Mouse (Mus musculus) forebrain, embryonic 11.5 days (tissue): Measurements from ENCODE around the gene Galr2. TPM values are rescaled to one million over a fixed set of nuclear protein-coding genes. Genes with fewer than 3 reads are reported as not detected.

Experiments
- ATAC-seq: fragments of 200-750 bp; cut with Nextera tagmentation; replicated peaks from 2 replicates; pipeline ENCODE4 v1.8.0; 2017; ENCODE audit warnings: moderate TSS enrichment; ENCODE audit not compliant: low FRiP score
- DNase-seq: peaks from one replicate; pipeline ENCODE4 v3.0.0-alpha.2; 2017; ENCODE audit warnings: low spot score
- H3K27ac ChIP-seq: fragments of 300-500 bp; sonication (generic); 2 replicates; pipeline ENCODE4 v1.5.1; 2014; ENCODE audit warnings: low read depth, low read length
- H3K27me3 ChIP-seq: fragments of 300-500 bp; sonication (generic); 2 replicates; pipeline ENCODE4 v1.6.1; 2014; ENCODE audit warnings: mild to moderate bottlenecking, low read length, mixed read lengths; ENCODE audit not compliant: control insufficient read depth, insufficient read depth
- H3K36me3 ChIP-seq: fragments of 300-500 bp; sonication (generic); 2 replicates; pipeline ENCODE4 v1.6.1; 2014; ENCODE audit warnings: mild to moderate bottlenecking, low read length, moderate library complexity, mixed read lengths; ENCODE audit not compliant: control insufficient read depth, insufficient read depth
- H3K4me1 ChIP-seq: fragments of 300-500 bp; sonication (generic); replicated peaks from 2 replicates; pipeline ENCODE4 v1.6.1; 2014; ENCODE audit warnings: low read length, mixed read lengths; ENCODE audit not compliant: control insufficient read depth, insufficient read depth
- H3K4me2 ChIP-seq: fragments of 300-500 bp; sonication (generic); 2 replicates; pipeline ENCODE4 v1.6.1; 2014; ENCODE audit warnings: low read depth, mild to moderate bottlenecking, low read length, moderate library complexity, mixed read lengths; ENCODE audit not compliant: severe bottlenecking
- H3K4me3 ChIP-seq: fragments of 300-500 bp; sonication (generic); 2 replicates; pipeline ENCODE4 v1.5.1; 2014; ENCODE audit warnings: low read depth, low read length
- H3K9ac ChIP-seq: fragments of 300-500 bp; sonication (generic); 2 replicates; pipeline ENCODE4 v1.6.1; 2014; ENCODE audit warnings: low read length
- H3K9me3 ChIP-seq: fragments of 300-500 bp; sonication (generic); 2 replicates; pipeline ENCODE4 v1.6.1; 2016; ENCODE audit warnings: low read length, mixed read lengths; ENCODE audit not compliant: control insufficient read depth
- WGBS: fragments of 180-500 bp; shearing (Covaris S2); extraction: QIAGEN DNeasy Blood & Tissue Kit; methylation state at CpG from one replicate; pipeline ENCODE4 v1.1.7; 2014; 5-methylcytosine and 5-hydroxymethylcytosine counted together
- polyA plus RNA-seq: library from polyadenylated mRNA; unstranded; fragments of >200 nt; fragmentation: Nextera tagmentation; extraction: Ambion mirVana; gene quantifications from 2 replicates; pipeline ENCODE4 v1.2.1, GENCODE M21; 2014

The Galr2 gene
- polyA plus RNA-seq, 1 experiment from 2014 or later: not detected

- no peaks in the 10 kb centered on the region for H3K27me3 ChIP-seq
- 87% methylated on average over 12 of the region's 12 CpGs for WGBS
- no peak overlapping the region for H3K4me3 ChIP-seq
- H3K9ac ChIP-seq: no peak overlapping the region
- H3K4me1 ChIP-seq: no peaks in the 10 kb centered on the region
- DNase-seq (no peak), ATAC-seq (no peak)
- H3K9me3 ChIP-seq: no peaks in the 10 kb centered on the region
- H3K4me2 ChIP-seq: no peak overlapping the region
- H3K36me3 ChIP-seq: no peaks in the 10 kb centered on the region; the same call in 1 of the 2 replicates
- H3K27ac ChIP-seq: no peak overlapping the region
Observed at GRCm38 (mm10) chr11:116293538-116294137, 12.9 kb downstream of the Galr2 start.

GRCm38 (mm10) chr11:116294319-116294718 is 13.6 kb downstream of the Galr2 start:
- H3K9ac ChIP-seq: no peak overlapping the region
- 36% methylated on average over 5 of the region's 5 CpGs for WGBS
- no peak overlapping the region for H3K4me3 ChIP-seq
- H3K27me3 ChIP-seq: no peaks in the 10 kb centered on the region
- no peak overlapping the region for H3K4me2 ChIP-seq
- ATAC-seq (no peak), DNase-seq (no peak)
- H3K27ac ChIP-seq: no peak overlapping the region
- no peaks in the 10 kb centered on the region for H3K9me3 ChIP-seq
- no peaks in the 10 kb centered on the region for H3K4me1 ChIP-seq
- H3K36me3 ChIP-seq: no peaks in the 10 kb centered on the region; the same call in 1 of the 2 replicates

GRCm38 (mm10) chr11:116296191-116296734 is 15.5 kb downstream of the Galr2 start:
- H3K27me3 ChIP-seq: no peaks in the 10 kb centered on the region
- H3K9ac ChIP-seq: no peak overlapping the region
- DNase-seq (peak; percentile 50), ATAC-seq (no peak)
- no peaks in the 10 kb centered on the region for H3K9me3 ChIP-seq
- H3K4me3 ChIP-seq: no peak overlapping the region
- no peak overlapping the region for H3K4me2 ChIP-seq
- peaks cover 2% of the 10 kb centered on the region; the same call in 1 of the 2 replicates for H3K36me3 ChIP-seq
- no peak overlapping the region for H3K27ac ChIP-seq
- WGBS: 89% methylated on average over 8 of the region's 8 CpGs
- no peaks in the 10 kb centered on the region for H3K4me1 ChIP-seq

- H3K9ac ChIP-seq: no peak overlapping the region
- peaks cover 2% of the 10 kb centered on the region; the same call in 1 of the 2 replicates for H3K36me3 ChIP-seq
- DNase-seq (no peak), ATAC-seq (no peak)
- 79% methylated on average over 3 of the region's 3 CpGs for WGBS
- no peak overlapping the region for H3K27ac ChIP-seq
- H3K27me3 ChIP-seq: no peaks in the 10 kb centered on the region
- H3K9me3 ChIP-seq: no peaks in the 10 kb centered on the region
- no peak overlapping the region for H3K4me2 ChIP-seq
- no peaks in the 10 kb centered on the region for H3K4me1 ChIP-seq
- no peak overlapping the region for H3K4me3 ChIP-seq
Observed at GRCm38 (mm10) chr11:116297017-116297416, 16.3 kb downstream of the Galr2 start.

GRCm38 (mm10) chr11:116298221-116298620 is 17.5 kb downstream of the Galr2 start:
- no peak for ATAC-seq
- no peak overlapping the region for H3K4me2 ChIP-seq
- H3K9me3 ChIP-seq: no peaks in the 10 kb centered on the region
- H3K9ac ChIP-seq: no peak overlapping the region
- H3K4me3 ChIP-seq: no peak overlapping the region
- no peak overlapping the region for H3K27ac ChIP-seq
- no peaks in the 10 kb centered on the region for H3K4me1 ChIP-seq
- no peaks in the 10 kb centered on the region for H3K27me3 ChIP-seq
- H3K36me3 ChIP-seq: peaks cover 3% of the 10 kb centered on the region; the same call in 1 of the 2 replicates
- DNase-seq: no peak
- 92% methylated on average over 11 of the region's 11 CpGs for WGBS

- Histone ChIP-seq H3K9ac (no peak overlapping the region), H3K27ac (no peak overlapping the region), H3K4me1 (no peaks in the 10 kb centered on the region), H3K36me3 (peaks cover 5% of the 10 kb centered on the region; the same call in 1 of the 2 replicates), H3K9me3 (no peaks in the 10 kb centered on the region), H3K27me3 (no peaks in the 10 kb centered on the region), H3K4me2 (no peak overlapping the region), H3K4me3 (no peak overlapping the region)
- ATAC-seq (no peak), DNase-seq (no peak)
- 89% methylated on average over 6 of the region's 6 CpGs for WGBS
Observed at GRCm38 (mm10) chr11:116298621-116299020, 17.9 kb downstream of the Galr2 start.

- H3K9me3 ChIP-seq: no peaks in the 10 kb centered on the region
- H3K4me3 ChIP-seq: no peak overlapping the region; the same call in 1 of the 2 replicates
- no peaks in the 10 kb centered on the region; the same call in 1 of the 2 replicates for H3K4me1 ChIP-seq
- WGBS: 96% methylated on average over 2 of the region's 2 CpGs
- DNase-seq (no peak), ATAC-seq (no peak)
- no peak overlapping the region; the same call in 1 of the 2 replicates for H3K4me2 ChIP-seq
- no peak overlapping the region for H3K27ac ChIP-seq
- no peak overlapping the region; the same call in 1 of the 2 replicates for H3K9ac ChIP-seq
- H3K27me3 ChIP-seq: no peaks in the 10 kb centered on the region; the same call in 1 of the 2 replicates
- H3K36me3 ChIP-seq: peaks cover 4% of the 10 kb centered on the region; the same call in 1 of the 2 replicates
Observed at GRCm38 (mm10) chr11:116305423-116305822, 24.7 kb downstream of the Galr2 start.

GRCm38 (mm10) chr11:116306126-116306982 is 25.6 kb downstream of the Galr2 start:
- WGBS: 3% methylated on average over 53 of the region's 53 CpGs
- H3K27me3 ChIP-seq: no peaks in the 10 kb centered on the region; the same call in 1 of the 2 replicates
- peak overlapping the region; percentile 70 for H3K4me3 ChIP-seq
- H3K36me3 ChIP-seq: peaks cover 4% of the 10 kb centered on the region; the same call in 1 of the 2 replicates
- DNase-seq: peak; percentile 97
- H3K9ac ChIP-seq: peak overlapping the region; percentile 73
- H3K4me1 ChIP-seq: no peaks in the 10 kb centered on the region; the same call in 1 of the 2 replicates
- H3K27ac ChIP-seq: no peak overlapping the region
- no peaks in the 10 kb centered on the region for H3K9me3 ChIP-seq
- ATAC-seq: peak; percentile 91
- peak overlapping the region; percentile 87 for H3K4me2 ChIP-seq
